Comparison of ENCODE assay signal across 9 mouse cellular contexts in genomic region chr9:66705766-66706165, GRCm38 (mm10). TPM values are rescaled to one million over a fixed set of nuclear protein-coding genes. Genes with fewer than 3 reads are reported as not detected.
DNase-seq lines count a peak whose midpoint lies in the region; ATAC-seq lines count a peak whose summit lies in the region.
"Had no signal": no experiment of that assay in that cellular context is flagged by ENCODE, and none has a peak within 500 bp of the region (broad histone marks: within the 10 kb centered on the region; RNA-seq: fewer than 3 reads in every experiment).

No protein-coding gene starts in this region.

- no peaks in the 10 kb centered on the region for H3K9me3 ChIP-seq in heart, embryonic 11.5 days (replicated peaks; ENCODE audit: control insufficient read depth, low read length)
- H3K9me3 ChIP-seq: liver, embryonic 15.5 days had no signal

- no peaks in the 10 kb centered on the region for H3K27me3 ChIP-seq in heart, embryonic 11.5 days (ENCODE audit: control insufficient read depth, insufficient read depth, low read length)

- no peak overlapping the region for H3K9ac ChIP-seq in heart, embryonic 11.5 days (ENCODE audit: low read depth, low read length)
- H3K9ac ChIP-seq: liver, embryonic 15.5 days had no signal

- H3K27ac ChIP-seq in heart, embryonic 11.5 days (ENCODE audit: low read depth, low read length): no peak overlapping the region
- H3K27ac ChIP-seq: liver, embryonic 15.5 days had no signal

- WGBS in heart, embryonic 11.5 days (ENCODE audit: insufficient replicate concordance): 57% methylated on average over 2 of the region's 2 CpGs

- no peaks in the 10 kb centered on the region for H3K36me3 ChIP-seq in heart, embryonic 11.5 days (ENCODE audit: control insufficient read depth, insufficient read depth, low read length)
- H3K36me3 ChIP-seq: liver, embryonic 15.5 days had no signal

- no peak overlapping the region for H3K4me3 ChIP-seq in heart, embryonic 11.5 days (ENCODE audit: low read depth, low read length)
- H3K4me3 ChIP-seq: liver, embryonic 15.5 days had no signal

- H3K4me1 ChIP-seq in heart, embryonic 11.5 days (ENCODE audit: control insufficient read depth, insufficient read depth, low read length): no peaks in the 10 kb centered on the region
- H3K4me1 ChIP-seq: liver, embryonic 15.5 days had no signal

- H3K4me2 ChIP-seq in heart, embryonic 11.5 days: no peak overlapping the region
- H3K4me2 ChIP-seq: liver, embryonic 15.5 days had no signal

- DNase-seq in heart, adult 18-20 months: peak; percentile 73 to 92
- peak; percentile 80 for DNase-seq in R1 (ENCODE audit: low read depth, low spot score)
- peak; percentile 70 for DNase-seq in cerebellum, adult 9-11 months
- peak; percentile 55 for DNase-seq in layer of hippocampus, adult 9-11 months
- peak; percentile 71 to 76 for DNase-seq in spleen, postnatal 36 days (ENCODE audit: low spot score in 2 of 2)

- ATAC-seq in heart, embryonic 11.5 days (replicated peaks; ENCODE audit: insufficient number of reproducible peaks, low FRiP score, low TSS enrichment): no peak
- ATAC-seq in granulocyte monocyte progenitor cell, adult 5-6 weeks (replicated peaks; ENCODE audit: poor library complexity, severe bottlenecking): peak; percentile 92
- ATAC-seq in megakaryocyte, adult 5-6 weeks (ENCODE audit: poor library complexity, severe bottlenecking): peak; percentile 96

RNA-seq across cellular contexts. Expression of gene Car12, which starts 7.7 kb away (rescaled TPM):
- not detected for total RNA-seq in heart, adult 18-20 months (2021)
- 0.28 and 0.30 TPM in 2 replicates for polyA plus RNA-seq in heart, embryonic 11.5 days (2014; fragmentation: Nextera tagmentation; extraction: Ambion mirVana)
- total RNA-seq in granulocyte monocyte progenitor cell, adult 5-6 weeks (2014; fragmentation: Nextera tagmentation): 2.6 and 4.3 TPM in 2 replicates
- total RNA-seq in granulocyte monocyte progenitor cell, adult 5-6 weeks (2017): 1.4 and 3.2 TPM in 2 replicates
- 0.09 and 0.16 TPM in 2 replicates for total RNA-seq in megakaryocyte, adult 5-6 weeks (2015)
- 0.11 TPM in 1 of 2 replicates, not detected in the other for total RNA-seq in megakaryocyte, adult 5-6 weeks (2017)
